Mouse (Mus musculus): ENCODE data around the gene Tmem72. TPM values are rescaled to one million over a fixed set of nuclear protein-coding genes. Genes with fewer than 3 reads are reported as not detected.

Gene Tmem72
- polyA plus RNA-seq, 1 experiment from 2014 or later: 0.09 TPM

DNA sequence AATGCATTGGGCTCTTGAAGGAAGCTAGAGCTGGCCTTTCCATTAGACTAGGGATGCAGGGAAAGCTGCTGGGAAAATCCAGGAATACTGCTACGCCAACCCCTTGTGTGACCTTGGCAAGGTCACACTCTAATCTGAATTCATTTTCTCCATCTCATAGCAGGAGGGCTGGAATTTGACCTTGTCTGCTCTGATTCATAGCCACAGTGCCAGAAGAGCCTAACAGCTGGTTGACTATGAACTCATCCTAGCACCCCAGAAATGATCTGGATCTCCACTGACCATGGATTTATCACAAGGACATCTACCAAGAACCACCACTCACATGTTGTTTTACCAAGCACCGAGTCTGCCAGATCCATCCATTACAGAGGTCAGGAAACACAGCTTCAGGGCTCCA lies 1.5 kb downstream of the Tmem72 start:
- Histone ChIP-seq H3K9ac (no peak overlapping the region), H3K4me1 (no peaks in the 10 kb centered on the region), H3K27me3 (no peaks in the 10 kb centered on the region), H3K9me3 (no peaks in the 10 kb centered on the region), H3K27ac (no peak overlapping the region), H3K4me3 (no peak overlapping the region), H3K36me3 (no peaks in the 10 kb centered on the region), H3K4me2 (replicated peaks) (no peak overlapping the region)
- no peak for ATAC-seq (ENCODE audit: insufficient number of reproducible peaks, insufficient read depth, low FRiP score, low TSS enrichment)
- WGBS: 74% methylated on average over 2 of the region's 2 CpGs

DNA sequence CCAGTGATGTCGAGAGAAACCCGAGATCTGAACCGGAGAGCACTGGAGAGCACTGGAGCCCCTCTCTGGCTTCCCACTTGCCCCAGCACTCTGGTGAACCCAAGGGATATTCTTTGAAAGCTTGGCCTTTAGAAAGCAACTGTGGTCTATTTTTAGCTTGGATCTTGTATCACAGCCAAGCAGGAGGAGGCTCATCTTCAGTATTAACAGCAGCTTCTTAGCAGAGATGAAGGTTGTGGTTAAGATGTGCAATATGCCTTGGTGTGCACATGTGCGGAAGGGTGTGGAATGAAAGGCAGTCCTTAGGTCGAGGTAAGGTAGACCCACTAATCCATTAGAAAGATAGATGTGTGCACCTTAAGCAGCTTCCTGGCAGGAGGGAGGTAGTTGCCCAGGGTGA lies 2.1 kb downstream of the Tmem72 start:
- WGBS: 69% methylated on average over 5 of the region's 5 CpGs
- Histone ChIP-seq H3K27ac (no peak overlapping the region), H3K9me3 (no peaks in the 10 kb centered on the region), H3K4me1 (no peaks in the 10 kb centered on the region), H3K4me3 (no peak overlapping the region), H3K9ac (no peak overlapping the region), H3K4me2 (replicated peaks) (no peak overlapping the region), H3K27me3 (no peaks in the 10 kb centered on the region), H3K36me3 (no peaks in the 10 kb centered on the region)
- ATAC-seq (ENCODE audit: insufficient number of reproducible peaks, insufficient read depth, low FRiP score, low TSS enrichment): no peak

DNA sequence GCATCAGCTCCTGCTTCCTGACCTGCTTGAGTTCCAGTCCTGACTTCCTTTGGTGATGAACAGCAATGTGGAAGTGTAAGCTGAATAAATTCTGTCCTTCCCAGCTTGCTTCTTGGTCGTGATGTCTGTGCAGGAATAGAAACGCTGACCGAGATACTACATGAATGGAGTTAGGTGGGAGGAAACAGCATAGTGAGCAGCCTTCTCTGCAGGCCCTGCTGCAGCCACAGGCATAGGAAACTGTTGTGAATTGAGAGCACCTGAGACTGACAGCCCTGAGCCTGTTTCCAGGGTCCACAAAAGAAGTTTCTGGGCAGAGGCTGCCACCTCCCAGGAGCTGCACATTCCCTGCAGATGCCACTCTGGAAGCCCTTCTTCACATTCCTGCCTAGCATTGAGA lies 2.7 kb downstream of the Tmem72 start:
- no peak overlapping the region for H3K27ac ChIP-seq
- no peak overlapping the region for H3K9ac ChIP-seq
- no peaks in the 10 kb centered on the region for H3K4me1 ChIP-seq
- no peaks in the 10 kb centered on the region for H3K27me3 ChIP-seq
- H3K9me3 ChIP-seq: no peaks in the 10 kb centered on the region
- no peak overlapping the region for H3K4me3 ChIP-seq
- 90% methylated on average over 3 of the region's 3 CpGs for WGBS
- no peak for ATAC-seq (ENCODE audit: insufficient number of reproducible peaks, insufficient read depth, low FRiP score, low TSS enrichment)
- no peak overlapping the region for H3K4me2 ChIP-seq (replicated peaks)
- H3K36me3 ChIP-seq: no peaks in the 10 kb centered on the region

DNA sequence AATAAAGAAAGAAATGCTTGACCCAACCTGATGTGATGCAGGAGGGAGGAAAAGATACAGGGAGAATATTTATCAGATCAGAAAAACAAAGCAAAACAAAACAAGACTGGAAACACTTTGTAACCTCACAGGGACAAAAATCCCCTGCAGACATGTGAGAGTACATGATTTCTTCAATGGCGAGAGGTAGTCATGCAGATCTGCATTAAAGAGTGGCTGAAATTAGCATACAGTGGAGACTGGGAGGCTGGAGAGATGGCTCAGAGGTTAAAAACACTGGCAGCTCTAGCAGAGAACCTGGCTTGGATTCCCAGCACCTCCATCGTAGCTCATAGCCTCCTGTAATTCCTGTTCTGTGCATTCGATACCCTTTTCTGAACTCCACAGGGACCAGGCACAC lies 4.2 kb downstream of the Tmem72 start:
- 82% methylated on average over 3 of the region's 3 CpGs for WGBS

DNA sequence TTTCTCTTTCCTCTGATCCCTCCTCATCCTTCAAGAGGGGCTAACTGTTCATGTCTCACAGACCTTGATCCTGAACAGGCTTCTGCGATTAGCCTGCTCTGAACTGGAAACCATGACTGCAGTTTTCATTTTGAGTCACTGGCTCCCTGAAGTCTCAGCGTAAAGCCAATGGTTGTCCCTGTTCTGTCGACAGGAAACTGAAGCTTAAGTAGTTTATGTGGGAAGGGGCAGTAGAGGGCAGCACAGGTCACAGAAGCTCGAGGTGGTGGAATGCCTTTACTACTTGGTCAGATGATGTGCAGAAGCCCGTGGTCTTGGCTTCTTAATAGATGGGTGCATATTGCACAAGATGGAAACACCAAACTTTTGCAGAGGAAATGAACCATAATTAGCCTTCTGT lies 4.7 kb downstream of the Tmem72 start:
- no peaks in the 10 kb centered on the region for H3K4me1 ChIP-seq
- 21% methylated on average over 5 of the region's 5 CpGs for WGBS
- H3K36me3 ChIP-seq: no peaks in the 10 kb centered on the region
- H3K9ac ChIP-seq: no peak overlapping the region
- ATAC-seq (ENCODE audit: insufficient number of reproducible peaks, insufficient read depth, low FRiP score, low TSS enrichment): no peak
- no peaks in the 10 kb centered on the region for H3K27me3 ChIP-seq
- H3K9me3 ChIP-seq: no peaks in the 10 kb centered on the region
- no peak overlapping the region for H3K27ac ChIP-seq
- H3K4me2 ChIP-seq (replicated peaks): no peak overlapping the region
- H3K4me3 ChIP-seq: no peak overlapping the region

More for the DNA sequence above, 4.2 kb downstream of the Tmem72 start:
- no peaks in the 10 kb centered on the region for H3K9me3 ChIP-seq
- no peak for ATAC-seq (ENCODE audit: insufficient number of reproducible peaks, insufficient read depth, low FRiP score, low TSS enrichment)
- H3K27ac ChIP-seq: no peak overlapping the region
- H3K27me3 ChIP-seq: no peaks in the 10 kb centered on the region
- no peak overlapping the region for H3K4me2 ChIP-seq (replicated peaks)
- H3K9ac ChIP-seq: no peak overlapping the region
- no peak overlapping the region for H3K4me3 ChIP-seq
- no peaks in the 10 kb centered on the region for H3K36me3 ChIP-seq
- H3K4me1 ChIP-seq: no peaks in the 10 kb centered on the region

DNA sequence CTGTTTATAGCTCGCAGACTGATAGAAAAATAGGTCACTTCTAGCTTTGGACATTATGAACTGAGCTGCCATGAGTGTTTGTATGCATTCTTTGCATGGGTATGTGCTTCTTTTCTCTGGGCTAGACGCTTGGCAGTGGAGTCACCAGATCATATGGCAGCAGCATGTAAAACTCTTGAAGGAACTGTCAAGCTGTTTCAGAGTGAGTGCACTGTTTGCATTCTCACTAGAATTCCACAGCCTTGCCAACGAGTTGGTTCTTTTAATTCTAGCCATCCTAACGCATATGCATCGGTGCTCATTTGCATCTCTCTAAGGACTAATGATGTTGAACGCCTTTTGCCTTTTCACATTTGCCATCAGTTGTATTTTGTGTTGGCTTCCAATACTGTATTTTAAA lies 12.4 kb downstream of the Tmem72 start:
- WGBS: 79% methylated on average over 6 of the region's 6 CpGs

DNA sequence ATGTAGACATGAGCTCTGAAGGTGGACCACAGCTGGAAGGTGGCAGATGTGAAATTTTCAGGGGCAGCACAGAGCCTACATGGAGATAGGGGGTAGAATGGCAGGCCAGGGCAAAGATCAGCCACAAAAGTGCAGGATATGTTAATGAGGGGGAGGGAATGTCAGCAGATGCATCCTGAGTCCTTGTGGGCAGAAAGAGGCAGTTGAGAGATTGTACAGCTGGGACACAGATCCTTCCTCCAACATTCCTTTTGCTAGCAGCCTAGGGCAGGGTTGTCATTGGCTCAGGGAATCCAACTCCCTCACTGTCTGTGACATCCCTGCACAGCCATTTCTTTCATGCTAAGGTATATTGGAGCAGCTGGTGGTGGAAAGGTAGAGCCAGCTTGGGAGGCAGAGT lies 15.9 kb downstream of the Tmem72 start:
- H3K4me2 ChIP-seq (replicated peaks): no peak overlapping the region
- no peak overlapping the region for H3K4me3 ChIP-seq
- H3K9ac ChIP-seq: no peak overlapping the region
- H3K36me3 ChIP-seq: no peaks in the 10 kb centered on the region
- no peaks in the 10 kb centered on the region for H3K9me3 ChIP-seq
- ATAC-seq (ENCODE audit: insufficient number of reproducible peaks, insufficient read depth, low FRiP score, low TSS enrichment): no peak
- H3K4me1 ChIP-seq: no peaks in the 10 kb centered on the region
- H3K27ac ChIP-seq: no peak overlapping the region
- no peaks in the 10 kb centered on the region for H3K27me3 ChIP-seq

More for the DNA sequence above, 12.4 kb downstream of the Tmem72 start:
- Histone ChIP-seq H3K4me1 (no peaks in the 10 kb centered on the region), H3K4me3 (no peak overlapping the region), H3K9me3 (no peaks in the 10 kb centered on the region), H3K27ac (no peak overlapping the region), H3K4me2 (replicated peaks) (no peak overlapping the region), H3K27me3 (no peaks in the 10 kb centered on the region), H3K9ac (no peak overlapping the region), H3K36me3 (no peaks in the 10 kb centered on the region)
- no peak for ATAC-seq (ENCODE audit: insufficient number of reproducible peaks, insufficient read depth, low FRiP score, low TSS enrichment)

DNA sequence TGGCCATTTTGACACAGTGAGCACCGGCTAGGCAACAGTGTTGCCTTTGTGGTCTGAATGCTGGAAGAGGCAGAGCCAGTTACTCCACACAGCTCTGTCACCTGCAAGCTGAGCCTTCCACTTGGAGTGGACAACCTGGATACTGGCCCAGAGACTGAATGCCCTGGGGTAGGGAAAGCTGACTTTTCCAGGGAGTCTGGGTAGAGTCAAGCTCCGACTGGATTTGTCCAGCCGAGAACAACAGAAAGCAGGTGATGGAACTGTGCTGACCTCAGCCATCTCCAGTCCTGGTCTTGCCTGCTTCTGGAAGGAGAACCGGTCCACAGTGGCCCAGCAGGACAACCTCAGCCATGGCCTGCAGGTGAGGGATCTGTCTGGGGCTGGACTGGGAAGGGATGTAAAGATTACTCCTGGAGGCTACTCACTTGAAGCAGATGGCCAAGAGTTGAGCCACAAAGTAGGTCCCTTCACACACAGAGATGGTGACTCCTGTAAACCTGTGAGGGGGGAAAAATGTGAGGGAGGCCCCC lies 18.8 kb downstream of the Tmem72 start:
- 83% methylated on average over 4 of the region's 4 CpGs for WGBS
- H3K36me3 ChIP-seq: no peaks in the 10 kb centered on the region
- H3K27me3 ChIP-seq: no peaks in the 10 kb centered on the region
- H3K9me3 ChIP-seq: no peaks in the 10 kb centered on the region
- no peak overlapping the region for H3K27ac ChIP-seq
- H3K4me1 ChIP-seq: no peaks in the 10 kb centered on the region
- no peak overlapping the region for H3K9ac ChIP-seq
- H3K4me2 ChIP-seq (replicated peaks): no peak overlapping the region
- no peak overlapping the region for H3K4me3 ChIP-seq
- no peak for ATAC-seq (ENCODE audit: insufficient number of reproducible peaks, insufficient read depth, low FRiP score, low TSS enrichment)

DNA sequence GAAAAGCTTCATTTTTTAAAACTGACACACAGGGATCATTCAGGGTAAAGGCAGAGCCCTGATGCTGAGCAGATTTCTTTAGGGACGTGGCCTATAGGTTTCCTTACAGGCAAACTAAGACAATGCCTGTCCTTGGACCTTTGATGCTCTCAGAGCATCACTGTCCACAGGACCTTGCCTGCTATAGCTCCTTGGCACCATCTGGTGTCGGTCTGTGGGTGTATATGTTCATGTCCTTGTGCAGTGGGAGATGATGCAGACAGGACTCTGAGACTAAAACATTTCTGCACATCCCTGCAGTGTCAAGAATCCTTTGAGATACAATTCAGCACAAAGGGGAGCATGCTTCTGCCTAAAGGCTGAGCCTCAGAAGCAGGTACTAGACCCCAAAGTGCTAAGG lies 19.3 kb downstream of the Tmem72 start:
- H3K9ac ChIP-seq: no peak overlapping the region
- H3K27ac ChIP-seq: no peak overlapping the region
- ATAC-seq (ENCODE audit: insufficient number of reproducible peaks, insufficient read depth, low FRiP score, low TSS enrichment): no peak
- H3K4me2 ChIP-seq (replicated peaks): no peak overlapping the region
- H3K9me3 ChIP-seq: no peaks in the 10 kb centered on the region
- H3K4me3 ChIP-seq: no peak overlapping the region
- H3K4me1 ChIP-seq: no peaks in the 10 kb centered on the region
- WGBS: 59% methylated on average over 2 of the region's 2 CpGs
- no peaks in the 10 kb centered on the region for H3K27me3 ChIP-seq
- H3K36me3 ChIP-seq: no peaks in the 10 kb centered on the region

DNA sequence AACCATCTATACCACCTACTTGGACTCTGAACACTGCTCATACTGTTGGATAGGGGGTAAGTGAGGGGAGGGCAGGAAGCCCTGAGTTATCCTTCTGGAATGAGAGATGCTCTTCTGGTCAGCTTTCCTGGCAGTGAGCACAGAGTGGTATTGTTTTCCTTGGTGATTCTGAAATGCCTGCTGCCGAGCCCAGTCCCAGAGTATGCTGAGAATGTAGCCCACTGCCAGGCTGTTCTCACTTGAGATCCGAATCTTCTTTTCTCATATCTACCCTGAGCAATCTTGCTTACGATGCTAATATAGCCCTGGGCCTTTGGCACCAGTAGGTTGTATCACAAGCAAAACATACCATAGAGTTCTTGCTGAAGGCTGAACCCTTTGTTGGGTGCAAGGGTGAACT lies 22.4 kb downstream of the Tmem72 start:
- 62% methylated on average over 3 of the region's 3 CpGs for WGBS
- Histone ChIP-seq H3K27ac (no peak overlapping the region), H3K9me3 (no peaks in the 10 kb centered on the region), H3K4me3 (no peak overlapping the region), H3K36me3 (no peaks in the 10 kb centered on the region), H3K9ac (no peak overlapping the region), H3K4me2 (replicated peaks) (no peak overlapping the region), H3K27me3 (no peaks in the 10 kb centered on the region), H3K4me1 (no peaks in the 10 kb centered on the region)
- no peak for ATAC-seq (ENCODE audit: insufficient number of reproducible peaks, insufficient read depth, low FRiP score, low TSS enrichment)

DNA sequence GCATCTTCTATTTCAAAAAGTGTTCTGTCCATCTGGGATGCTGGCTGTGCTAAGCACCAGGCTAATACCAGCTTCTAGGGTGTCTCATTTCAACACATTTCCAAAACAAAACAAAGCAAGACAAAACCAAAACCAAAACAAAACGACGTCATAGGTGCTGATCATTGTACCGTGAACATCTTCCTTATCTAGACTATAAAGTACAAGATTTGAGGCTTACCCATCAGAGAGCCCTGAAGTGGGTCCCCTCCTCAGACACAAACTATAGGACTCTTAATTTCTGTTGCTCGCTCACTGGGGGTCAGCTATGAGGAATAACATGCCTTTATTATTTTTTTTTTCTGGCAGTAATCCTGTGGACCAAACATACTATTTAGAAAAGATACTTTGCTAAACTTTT lies 23.1 kb downstream of the Tmem72 start:
- H3K4me2 ChIP-seq (replicated peaks): no peak overlapping the region
- H3K9ac ChIP-seq: no peak overlapping the region
- no peak overlapping the region for H3K4me3 ChIP-seq
- no peaks in the 10 kb centered on the region for H3K27me3 ChIP-seq
- no peak overlapping the region for H3K27ac ChIP-seq
- H3K4me1 ChIP-seq: no peaks in the 10 kb centered on the region
- no peaks in the 10 kb centered on the region for H3K36me3 ChIP-seq
- ATAC-seq (ENCODE audit: insufficient number of reproducible peaks, insufficient read depth, low FRiP score, low TSS enrichment): no peak
- no peaks in the 10 kb centered on the region for H3K9me3 ChIP-seq
- WGBS: 89% methylated on average over 4 of the region's 4 CpGs

DNA sequence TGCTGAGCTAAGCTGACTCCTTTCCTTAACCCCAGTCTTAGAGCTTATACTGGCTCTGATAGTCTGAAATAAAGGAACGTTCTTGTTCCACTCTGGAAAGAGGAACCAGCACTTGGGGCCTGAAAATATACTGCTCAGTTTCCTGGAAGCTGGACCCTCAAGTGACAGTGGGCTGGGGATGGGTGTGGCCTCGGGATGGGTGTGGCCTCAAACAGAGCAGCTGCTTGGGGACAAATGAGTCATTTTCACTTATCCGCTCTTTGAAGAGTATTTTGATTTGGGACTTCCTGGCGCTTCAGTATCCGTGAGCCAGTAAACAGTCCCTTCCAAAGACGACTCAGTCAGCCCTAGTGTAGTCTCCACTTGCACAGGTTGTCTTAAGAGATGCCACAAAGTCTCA lies 34.4 kb downstream of the Tmem72 start:
- WGBS: 35% methylated on average over 6 of the region's 6 CpGs
- H3K4me1 ChIP-seq: no peaks in the 10 kb centered on the region
- H3K27ac ChIP-seq: no peak overlapping the region
- H3K9ac ChIP-seq: no peak overlapping the region
- ATAC-seq (ENCODE audit: insufficient number of reproducible peaks, insufficient read depth, low FRiP score, low TSS enrichment): no peak
- no peak overlapping the region for H3K4me3 ChIP-seq
- H3K36me3 ChIP-seq: no peaks in the 10 kb centered on the region
- H3K4me2 ChIP-seq (replicated peaks): no peak overlapping the region
- no peaks in the 10 kb centered on the region for H3K27me3 ChIP-seq
- H3K9me3 ChIP-seq: no peaks in the 10 kb centered on the region
